Mouse (Mus musculus) embryonic fibroblast, embryonic 13.5 days (primary cell): ENCODE measurements around the gene Zfp991.
"Not testable (repeated sequence)": the region's sequence is repeated elsewhere in the genome, so short reads cannot be mapped to it uniquely, and the experiment has no call there.

Experiments
- CTCF ChIP-seq: IDR thresholded peaks from 2 replicates; pipeline ENCODE4 v1.5.1; 2011; ENCODE audit warnings: mild to moderate bottlenecking, control low read depth, low read length, moderate library complexity, borderline replicate concordance; ENCODE audit not compliant: insufficient read depth
- POLR2A ChIP-seq: IDR thresholded peaks from 2 replicates; pipeline ENCODE4 v1.6.1; 2011; ENCODE audit warnings: low read depth, mild to moderate bottlenecking, control low read depth, low read length, moderate library complexity

DNA sequence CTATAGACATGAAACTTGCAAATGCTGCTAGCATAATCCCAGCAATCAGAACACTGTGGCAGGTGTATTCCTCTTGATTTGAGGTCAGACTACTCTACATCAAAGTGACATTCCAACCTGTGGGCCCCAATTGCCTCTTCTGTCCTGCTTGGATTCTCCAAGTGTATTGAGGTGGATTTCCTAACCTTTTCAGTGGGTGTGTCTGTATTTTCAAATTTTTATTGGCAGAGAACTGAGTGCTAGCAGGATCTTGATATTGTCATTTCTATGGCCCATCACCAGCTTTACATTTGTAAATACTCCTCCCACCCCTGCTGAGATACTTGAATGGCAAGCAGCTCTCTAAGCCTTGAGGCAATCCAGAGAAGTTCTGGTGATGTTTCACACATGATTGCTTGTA, 3.7 kb upstream of the Zfp991 start:
- not testable (repeated sequence) for TF ChIP-seq CTCF, POLR2A
